Comparison of ENCODE assay signal across 17 mouse cellular contexts in genomic region chr8:35924026-35924425, GRCm38 (mm10).
DNase-seq lines count a peak whose midpoint lies in the region; TF ChIP-seq lines count a peak whose summit lies in the region.
"Had no signal": no experiment of that assay in that cellular context is flagged by ENCODE, and none has a peak within 500 bp of the region (broad histone marks: within the 10 kb centered on the region; RNA-seq: fewer than 3 reads in every experiment).

No protein-coding gene starts in this region.

- H3K4me3 ChIP-seq in lung, adult 2 months (replicated peaks; ENCODE audit: extremely low read depth, low read depth, low read length): no peak overlapping the region
- H3K4me3 ChIP-seq: embryonic facial prominence, embryonic 13.5 days; forebrain, embryonic 12.5 days; heart, adult 2 months; heart, embryonic 12.5 days; hindbrain, embryonic 10.5 days; intestine, embryonic 15.5 days had no signal

- TF ChIP-seq POLR2A in lung, adult 2 months (IDR thresholded peaks at IDR 0.05; ENCODE audit: borderline replicate concordance, extremely low read depth, low read depth, low read length): no peak

- DNase-seq in lung, postnatal 36 days: peak; percentile 7
- DNase-seq in lung, adult 2 months: no peak
- DNase-seq in cerebellum, adult 11-12 months: peak; percentile 95
- DNase-seq in cerebellum, adult 9-10 months: peak; percentile 97
- DNase-seq in cerebellum, postnatal 25 days: peak; percentile 89 to 90
- DNase-seq in adrenal gland, adult 2 months: no peak
- no peak for DNase-seq in spleen, adult 12 weeks (ENCODE audit: low spot score)
- no peak for DNase-seq in adrenal gland, adult (ENCODE audit: inconsistent age in 2 of 2, low spot score in 1 of 2)
- DNase-seq: adrenal gland, postnatal 10 days; gastrocnemius, postnatal 10 days; heart, adult 2 months; kidney, adult 2 months had no signal

- TF ChIP-seq CTCF in lung, adult 2 months (IDR thresholded peaks at IDR 0.05; ENCODE audit: insufficient read depth, low read length): no peak

- H3K4me1 ChIP-seq in lung, adult 2 months (ENCODE audit: control insufficient read depth, insufficient read depth, low read length): peaks cover 4% of the 10 kb centered on the region; the same call in 1 of the 2 replicates
- H3K4me1 ChIP-seq: embryonic facial prominence, embryonic 13.5 days; forebrain, embryonic 12.5 days; intestine, embryonic 15.5 days had no signal

- WGBS in lung, adult 2 months: 77% methylated on average over 1 of the region's 1 CpGs

Comparison
In these comparisons a context has a peak if more than half of its experiments do, and no peak if none do; other contexts are left out.
1. DNase-seq: peak in lung, postnatal 36 days (single experiment), cerebellum, adult 11-12 months (single experiment), cerebellum, adult 9-10 months (single experiment) and cerebellum, postnatal 25 days (2 of 2); none in lung, adult 2 months (single experiment), adrenal gland, adult 2 months (single experiment), spleen, adult 12 weeks (single experiment) and adrenal gland, adult (0 of 2).